Mouse (Mus musculus) forebrain, embryonic 12.5 days (tissue): Measurements from ENCODE around the gene Pex5l. TPM values are rescaled to one million over a fixed set of nuclear protein-coding genes. Genes with fewer than 3 reads are reported as not detected.

Experiments
- ATAC-seq: fragments of 200-750 bp; cut with Nextera tagmentation; 2 replicates; pipeline ENCODE4 v1.8.0; 2017; ENCODE audit warnings: moderate TSS enrichment; ENCODE audit not compliant: low FRiP score
- H3K27ac ChIP-seq: fragments of 300-500 bp; sonication (generic); 2 replicates; pipeline ENCODE4 v1.5.1; 2016; ENCODE audit warnings: mild to moderate bottlenecking
- H3K27me3 ChIP-seq: fragments of 300-500 bp; sonication (generic); 2 replicates; pipeline ENCODE4 v1.6.1; 2016; ENCODE audit warnings: mild to moderate bottlenecking
- H3K36me3 ChIP-seq: fragments of 300-500 bp; sonication (generic); replicated peaks from 2 replicates; pipeline ENCODE4 v1.6.1; 2016; ENCODE audit warnings: mild to moderate bottlenecking
- H3K4me1 ChIP-seq: fragments of 300-500 bp; sonication (generic); 2 replicates; pipeline ENCODE4 v1.6.1; 2016
- H3K4me2 ChIP-seq: fragments of 300-500 bp; sonication (generic); 2 replicates; pipeline ENCODE4 v1.6.1; 2016; ENCODE audit warnings: mild to moderate bottlenecking, moderate library complexity
- H3K4me3 ChIP-seq: fragments of 300-500 bp; sonication (generic); replicated peaks from 2 replicates; pipeline ENCODE4 v1.5.1; 2016; ENCODE audit warnings: mild to moderate bottlenecking
- H3K9ac ChIP-seq: fragments of 300-500 bp; sonication (generic); 2 replicates; pipeline ENCODE4 v1.6.1; 2016; ENCODE audit warnings: mild to moderate bottlenecking
- H3K9me3 ChIP-seq: fragments of 300-500 bp; sonication (generic); 2 replicates; pipeline ENCODE4 v1.6.1; 2016
- WGBS: fragments of 180-500 bp; shearing (Covaris S2); methylation state at CpG from one replicate; pipeline ENCODE4 v1.1.7; 2016; 5-methylcytosine and 5-hydroxymethylcytosine counted together
- polyA plus RNA-seq: library from polyadenylated mRNA; unstranded; fragments of >200 nt; fragmentation: Nextera tagmentation; extraction: Ambion mirVana; gene quantifications from 2 replicates; pipeline ENCODE4 v1.2.1, GENCODE M21; 2016

The Pex5l gene
- polyA plus RNA-seq, 1 experiment from 2014 or later = 1.5 TPM

- no peak overlapping the region for H3K4me2 ChIP-seq
- no peaks in the 10 kb centered on the region for H3K27me3 ChIP-seq
- no peak overlapping the region for H3K9ac ChIP-seq
- H3K27ac ChIP-seq = no peak overlapping the region
- ATAC-seq = no peak
- H3K4me3 ChIP-seq = no peak overlapping the region
- no peaks in the 10 kb centered on the region for H3K9me3 ChIP-seq
- H3K36me3 ChIP-seq = no peaks in the 10 kb centered on the region
- H3K4me1 ChIP-seq = 0 out of 2 replicates have a peak, but pooled peaks cover 3% of the 10 kb centered on the region
- WGBS = 69% methylated on average over 4 of the region's 4 CpGs
Observed at GRCm38 (mm10) chr3:32979981-32980380, 163.1 kb downstream of the Pex5l start.

GRCm38 (mm10) chr3:32979238-32979637 is 163.8 kb downstream of the Pex5l start:
- H3K27me3 ChIP-seq = no peaks in the 10 kb centered on the region
- H3K9ac ChIP-seq = no peak overlapping the region
- no peak for ATAC-seq
- no peak overlapping the region for H3K4me2 ChIP-seq
- H3K4me1 ChIP-seq = 0 out of 2 replicates have a peak, but pooled peaks cover 3% of the 10 kb centered on the region
- no peaks in the 10 kb centered on the region for H3K36me3 ChIP-seq
- WGBS = 17% methylated on average over 6 of the region's 6 CpGs
- no peak overlapping the region for H3K4me3 ChIP-seq
- no peak overlapping the region for H3K27ac ChIP-seq
- H3K9me3 ChIP-seq = no peaks in the 10 kb centered on the region

- WGBS = 93% methylated on average over 1 of the region's 1 CpGs
- no peak for ATAC-seq
Observed at GRCm38 (mm10) chr3:32970257-32970656, 172.8 kb downstream of the Pex5l start.

GRCm38 (mm10) chr3:32968671-32969425 is 174.2 kb downstream of the Pex5l start:
- H3K4me3 ChIP-seq = no peak overlapping the region
- H3K27me3 ChIP-seq = no peaks in the 10 kb centered on the region
- no peaks in the 10 kb centered on the region for H3K9me3 ChIP-seq
- H3K27ac ChIP-seq = no peak overlapping the region
- H3K36me3 ChIP-seq = no peaks in the 10 kb centered on the region
- ATAC-seq = no peak
- H3K9ac ChIP-seq = no peak overlapping the region
- H3K4me2 ChIP-seq = no peak overlapping the region
- 86% methylated on average over 1 of the region's 1 CpGs for WGBS
- no peaks in the 10 kb centered on the region for H3K4me1 ChIP-seq

More at GRCm38 (mm10) chr3:32970257-32970656, 172.8 kb downstream of the Pex5l start:
- no peak overlapping the region for H3K9ac ChIP-seq
- no peaks in the 10 kb centered on the region for H3K4me1 ChIP-seq
- no peaks in the 10 kb centered on the region for H3K36me3 ChIP-seq
- H3K27ac ChIP-seq = no peak overlapping the region
- no peak overlapping the region for H3K4me3 ChIP-seq
- H3K9me3 ChIP-seq = no peaks in the 10 kb centered on the region
- no peaks in the 10 kb centered on the region for H3K27me3 ChIP-seq
- no peak overlapping the region for H3K4me2 ChIP-seq

GRCm38 (mm10) chr3:32965528-32965927 is 177.5 kb downstream of the Pex5l start:
- no peak for ATAC-seq
- Histone ChIP-seq H3K9ac (no peak overlapping the region), H3K4me2 (no peak overlapping the region), H3K27me3 (no peaks in the 10 kb centered on the region), H3K9me3 (no peaks in the 10 kb centered on the region), H3K4me3 (no peak overlapping the region), H3K36me3 (no peaks in the 10 kb centered on the region), H3K4me1 (no peaks in the 10 kb centered on the region), H3K27ac (no peak overlapping the region)
- WGBS = 3% methylated on average over 2 of the region's 2 CpGs

- Histone ChIP-seq H3K36me3 (no peaks in the 10 kb centered on the region), H3K4me3 (no peak overlapping the region), H3K27ac (no peak overlapping the region), H3K9ac (no peak overlapping the region), H3K4me1 (no peaks in the 10 kb centered on the region), H3K9me3 (no peaks in the 10 kb centered on the region), H3K27me3 (no peaks in the 10 kb centered on the region), H3K4me2 (no peak overlapping the region)
- WGBS = 72% methylated on average over 3 of the region's 3 CpGs
- no peak for ATAC-seq
Observed at GRCm38 (mm10) chr3:32961494-32961893, 181.6 kb downstream of the Pex5l start.

- Histone ChIP-seq H3K9ac (no peak overlapping the region), H3K27ac (no peak overlapping the region), H3K36me3 (no peaks in the 10 kb centered on the region), H3K4me1 (0 out of 2 replicates have a peak, but pooled peaks cover 2% of the 10 kb centered on the region), H3K9me3 (no peaks in the 10 kb centered on the region), H3K27me3 (no peaks in the 10 kb centered on the region), H3K4me3 (no peak overlapping the region), H3K4me2 (no peak overlapping the region)
- 0% methylated on average over 1 of the region's 1 CpGs for WGBS
- ATAC-seq = no peak
Observed at GRCm38 (mm10) chr3:32951382-32951781, 191.7 kb downstream of the Pex5l start.

- Histone ChIP-seq H3K4me2 (no peak overlapping the region), H3K36me3 (no peaks in the 10 kb centered on the region), H3K9ac (no peak overlapping the region), H3K9me3 (no peaks in the 10 kb centered on the region), H3K4me1 (0 out of 2 replicates have a peak, but pooled peaks cover 2% of the 10 kb centered on the region), H3K4me3 (no peak overlapping the region), H3K27me3 (no peaks in the 10 kb centered on the region), H3K27ac (no peak overlapping the region)
- 90% methylated on average over 5 of the region's 5 CpGs for WGBS
- no peak for ATAC-seq
Observed at GRCm38 (mm10) chr3:32947486-32947885, 195.6 kb downstream of the Pex5l start.

- no peak overlapping the region for H3K9ac ChIP-seq
- no peak for ATAC-seq
- H3K4me3 ChIP-seq = no peak overlapping the region
- no peaks in the 10 kb centered on the region for H3K4me1 ChIP-seq
- H3K36me3 ChIP-seq = no peaks in the 10 kb centered on the region
- no peaks in the 10 kb centered on the region for H3K9me3 ChIP-seq
- 87% methylated on average over 8 of the region's 8 CpGs for WGBS
- no peaks in the 10 kb centered on the region for H3K27me3 ChIP-seq
- H3K4me2 ChIP-seq = no peak overlapping the region
- no peak overlapping the region for H3K27ac ChIP-seq
Observed at GRCm38 (mm10) chr3:32939802-32940501, 203.1 kb downstream of the Pex5l start.

- WGBS = 61% methylated on average over 6 of the region's 6 CpGs
- H3K36me3 ChIP-seq = peaks cover 38% of the 10 kb centered on the region
- no peak for ATAC-seq
Observed at GRCm38 (mm10) chr3:32924168-32924567, 218.9 kb downstream of the Pex5l start.

GRCm38 (mm10) chr3:32910071-32910551 is 232.9 kb downstream of the Pex5l start:
- Histone ChIP-seq H3K27ac (no peak overlapping the region), H3K4me1 (peaks cover 13% of the 10 kb centered on the region; the same call in 1 of the 2 replicates), H3K36me3 (peaks cover 15% of the 10 kb centered on the region), H3K9me3 (0 out of 2 replicates have a peak, but pooled peaks cover 2% of the 10 kb centered on the region), H3K27me3 (no peaks in the 10 kb centered on the region), H3K9ac (no peak overlapping the region), H3K4me3 (no peak overlapping the region), H3K4me2 (no peak overlapping the region)
- ATAC-seq = no peak
- WGBS = 71% methylated on average over 7 of the region's 7 CpGs

More at GRCm38 (mm10) chr3:32924168-32924567, 218.9 kb downstream of the Pex5l start:
- Histone ChIP-seq H3K4me3 (no peak overlapping the region), H3K9ac (no peak overlapping the region), H3K27me3 (no peaks in the 10 kb centered on the region), H3K27ac (no peak overlapping the region; the same call in 1 of the 2 replicates), H3K9me3 (0 out of 2 replicates have a peak, but pooled peaks cover 5% of the 10 kb centered on the region), H3K4me2 (no peak overlapping the region), H3K4me1 (no peaks in the 10 kb centered on the region)

GRCm38 (mm10) chr3:32908400-32908799 is 234.6 kb downstream of the Pex5l start:
- no peak overlapping the region for H3K9ac ChIP-seq
- no peak overlapping the region for H3K4me3 ChIP-seq
- no peak overlapping the region for H3K4me2 ChIP-seq
- no peaks in the 10 kb centered on the region for H3K9me3 ChIP-seq
- 0 out of 2 replicates have a peak, but pooled peaks cover 3% of the 10 kb centered on the region for H3K36me3 ChIP-seq
- WGBS = 85% methylated on average over 3 of the region's 3 CpGs
- H3K27me3 ChIP-seq = no peaks in the 10 kb centered on the region
- ATAC-seq = no peak
- H3K27ac ChIP-seq = no peak overlapping the region
- peaks cover 22% of the 10 kb centered on the region; the same call in 1 of the 2 replicates for H3K4me1 ChIP-seq
